Mouse (Mus musculus): ENCODE measurements at regions not wholly inside any gene's neighbourhood (a gene's known extent, or its start where the extent isn't known, plus 50 kb on each side); places are given as distances from the start of the nearest gene placed in this dataset.

- TF ChIP-seq CTCF (IDR thresholded peaks at IDR 0.05; ENCODE audit: borderline replicate concordance, insufficient read depth, low read length): no peak
- TF ChIP-seq POLR2A (IDR thresholded peaks at IDR 0.05; ENCODE audit: low read depth, low read length): no peak
Measured at GRCm38 (mm10) chr13:78524446-78524937, 324.9 kb upstream of the Nr2f1 start.

Data from embryonic fibroblast, embryonic 13.5 days (primary cell).